Mouse (Mus musculus): ENCODE measurements around the gene Crispld2. TPM values are rescaled to one million over a fixed set of nuclear protein-coding genes. Genes with fewer than 3 reads are reported as not detected.

Gene Crispld2
- total and polyA plus RNA-seq, 3 experiments = 1.7 to 2.2 TPM; not detected in 1

DNA sequence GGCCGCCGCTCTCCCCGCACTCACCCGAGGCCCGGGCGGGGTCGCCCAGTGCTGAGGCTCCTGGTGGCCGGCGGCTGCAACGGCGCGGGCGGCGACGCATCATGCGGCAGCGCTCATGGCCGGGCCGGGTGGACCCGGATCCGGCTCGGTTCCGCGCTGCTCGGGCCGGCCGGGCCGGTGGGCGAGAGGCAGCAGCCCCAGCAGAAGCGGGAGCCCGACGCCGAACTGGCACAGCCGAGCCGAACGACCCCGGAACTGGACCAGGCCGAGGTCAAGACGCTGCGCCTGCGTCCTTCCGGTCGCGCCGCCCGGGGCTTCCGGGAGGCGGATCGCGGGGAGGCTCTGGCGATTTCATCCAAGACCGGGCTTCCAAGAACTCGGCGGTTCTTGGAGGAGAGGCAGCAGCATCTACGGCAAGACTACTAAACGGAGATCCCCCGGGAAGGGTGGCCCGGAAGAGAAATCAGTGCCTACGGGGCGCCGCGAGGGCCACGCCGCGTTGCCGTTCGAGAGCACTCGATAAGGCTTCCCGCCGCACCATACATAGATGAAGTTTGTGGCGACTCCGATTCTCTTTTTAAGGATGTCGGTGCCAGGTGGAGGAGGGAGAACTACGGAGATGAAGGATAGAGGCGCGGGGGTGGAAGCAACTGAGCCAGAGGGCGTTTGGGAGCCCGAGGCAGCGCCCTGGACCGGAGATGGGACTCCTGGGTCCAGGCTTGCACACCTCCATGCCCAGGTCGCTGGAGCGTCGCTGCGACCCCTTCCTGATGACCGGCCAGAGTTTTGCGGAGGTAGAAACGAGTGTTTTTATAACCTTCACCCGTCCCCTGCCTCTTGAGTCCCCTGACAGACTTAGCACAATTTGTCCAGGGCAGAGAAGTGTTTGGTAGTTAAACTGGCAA is 109.1 kb downstream of the Crispld2 start, which contains the start of gene Zdhhc7 (continued):
- no peak for TF ChIP-seq TAL1 (IDR thresholded peaks at IDR 0.05; ENCODE audit: low read length)
- no peak for TF ChIP-seq BHLHE40 (IDR thresholded peaks at IDR 0.05; ENCODE audit: borderline replicate concordance, low read depth, low read length)
- no peak for TF ChIP-seq CHD2 (IDR thresholded peaks at IDR 0.05; ENCODE audit: low read length)
- TF ChIP-seq MXI1 (IDR thresholded peaks at IDR 0.05; ENCODE audit: low read depth, low read length) = peak; percentile 70
- 0 out of 2 replicates have a peak, but pooled peaks have one; percentile 8 for TF ChIP-seq GABPA (IDR thresholded peaks at IDR 0.05; ENCODE audit: low read depth, low read length)
- TF ChIP-seq ZC3H11A (IDR thresholded peaks at IDR 0.05; ENCODE audit: low read depth, low read length) = no peak; the same call in 1 of the 2 replicates
- 0 out of 2 replicates have a peak, but pooled peaks have one; percentile 17 for TF ChIP-seq RCOR1 (IDR thresholded peaks at IDR 0.05; ENCODE audit: low read depth, low read length)
- TF ChIP-seq NELFE (IDR thresholded peaks at IDR 0.05; ENCODE audit: low read depth, low read length) = peak; percentile 83
- 0 out of 2 replicates have a peak, but pooled peaks have one; percentile 55 for TF ChIP-seq E2F4 (IDR thresholded peaks at IDR 0.05; ENCODE audit: borderline replicate concordance, low read depth, low read length)
- TF ChIP-seq POLR2AphosphoS5 (IDR thresholded peaks at IDR 0.05; ENCODE audit: borderline replicate concordance, low read depth, low read length) = no peak
- no peak for TF ChIP-seq UBTF (IDR thresholded peaks at IDR 0.05; ENCODE audit: borderline replicate concordance, insufficient read depth, low read depth, low read length)
- TF ChIP-seq ETS1 (IDR thresholded peaks at IDR 0.05; ENCODE audit: low read depth, low read length) = no peak
- TF ChIP-seq NRF1 (IDR thresholded peaks at IDR 0.05; ENCODE audit: insufficient read depth, low read depth, low read length, poor library complexity, severe bottlenecking) = peak; percentile 57
- no peak for TF ChIP-seq EP300 (IDR thresholded peaks at IDR 0.05; ENCODE audit: low read depth in 1 of 2, low read length in 2 of 2)
- 0 out of 2 replicates have a peak, but pooled peaks have one; percentile 56 for TF ChIP-seq CHD1 (IDR thresholded peaks at IDR 0.05; ENCODE audit: low read depth, low read length)

Other genes starting within 250 kb of the Crispld2 start
- 13.4 and 16.4 TPM in 2 replicates for gene Tldc1, start 214.0 kb upstream of the Crispld2 start, total RNA-seq (2012; rRNA removed)
- 10 to 100 TPM in 1 of 2 experiments, not detected in 1; 16.1 TPM for gene Tldc1, start 214.0 kb upstream of the Crispld2 start, polyA plus RNA-seq (2012; ENCODE audit: insufficient read depth in 1 of 2, insufficient read length in 2 of 2, low read depth in 1 of 2, low replicate concordance in 2 of 2, missing spikeins in 1 of 2)
- 60.5 and 70.3 TPM in 2 replicates for gene Cotl1, start 151.9 kb upstream of the Crispld2 start, total RNA-seq (2012; rRNA removed)
- gene Cotl1, start 151.9 kb upstream of the Crispld2 start, polyA plus RNA-seq (2012; ENCODE audit: insufficient read depth in 1 of 2, insufficient read length in 2 of 2, low read depth in 1 of 2, low replicate concordance in 2 of 2, missing spikeins in 1 of 2) = 100 to 1,000 TPM in 1 of 2 experiments, not detected in 1; 114 TPM
- 4.5 and 4.6 TPM in 2 replicates for gene Klhl36, start 130.2 kb upstream of the Crispld2 start, total RNA-seq (2012; rRNA removed)
- gene Klhl36, start 130.2 kb upstream of the Crispld2 start, polyA plus RNA-seq (2012; ENCODE audit: insufficient read depth in 1 of 2, insufficient read length in 2 of 2, low read depth in 1 of 2, low replicate concordance in 2 of 2, missing spikeins in 1 of 2) = 1 to 10 TPM in 1 of 2 experiments, not detected in 1; 6.6 TPM
- 205 and 227 TPM in 2 replicates for gene Usp10, start 82.1 kb upstream of the Crispld2 start, total RNA-seq (2012; rRNA removed)
- 100 to 1,000 TPM; 263 to 398 TPM for gene Usp10, start 82.1 kb upstream of the Crispld2 start, polyA plus RNA-seq (2012; ENCODE audit: insufficient read depth in 1 of 2, insufficient read length in 2 of 2, low read depth in 1 of 2, low replicate concordance in 2 of 2, missing spikeins in 1 of 2)
- 8.1 and 11.1 TPM in 2 replicates for gene Gm20388, start 81.6 kb upstream of the Crispld2 start, total RNA-seq (2012; rRNA removed)
- 10 to 100 TPM in 1 of 2 experiments, not detected in 1; 17.8 TPM for gene Gm20388, start 81.6 kb upstream of the Crispld2 start, polyA plus RNA-seq (2012; ENCODE audit: insufficient read depth in 1 of 2, insufficient read length in 2 of 2, low read depth in 1 of 2, low replicate concordance in 2 of 2, missing spikeins in 1 of 2)
- 36.5 and 54.4 TPM in 2 replicates for gene Zdhhc7, start 109.0 kb downstream of the Crispld2 start, total RNA-seq (2012; rRNA removed)
- gene Zdhhc7, start 109.0 kb downstream of the Crispld2 start, polyA plus RNA-seq (2012; ENCODE audit: insufficient read depth in 1 of 2, insufficient read length in 2 of 2, low read depth in 1 of 2, low replicate concordance in 2 of 2, missing spikeins in 1 of 2) = 100 to 1,000 TPM in 1 of 2 experiments, 10 to 100 TPM in 1; 51.0 to 126 TPM
- gene 6430548M08Rik, start 121.7 kb downstream of the Crispld2 start, total RNA-seq (2012; rRNA removed) = 0.69 and 0.96 TPM in 2 replicates
- 1 to 10 TPM in 1 of 2 experiments, not detected in 1; 1.9 TPM for gene 6430548M08Rik, start 121.7 kb downstream of the Crispld2 start, polyA plus RNA-seq (2012; ENCODE audit: insufficient read depth in 1 of 2, insufficient read length in 2 of 2, low read depth in 1 of 2, low replicate concordance in 2 of 2, missing spikeins in 1 of 2)
- not detected in 2 replicates for gene Fam92b, start 185.0 kb downstream of the Crispld2 start, total RNA-seq (2012; rRNA removed)
- gene Fam92b, start 185.0 kb downstream of the Crispld2 start, polyA plus RNA-seq (2012; ENCODE audit: insufficient read depth in 1 of 2, insufficient read length in 2 of 2, low read depth in 1 of 2, low replicate concordance in 2 of 2, missing spikeins in 1 of 2) = not detected
- gene Gse1, start 236.0 kb downstream of the Crispld2 start, total RNA-seq (2012; rRNA removed) = 23.1 and 23.6 TPM in 2 replicates
- gene Gse1, start 236.0 kb downstream of the Crispld2 start, polyA plus RNA-seq (2012; ENCODE audit: insufficient read depth in 1 of 2, insufficient read length in 2 of 2, low read depth in 1 of 2, low replicate concordance in 2 of 2, missing spikeins in 1 of 2) = 100 to 1,000 TPM in 1 of 2 experiments, 10 to 100 TPM in 1; 66.9 to 128 TPM

Data from MEL (cell line).